ENCODE assay signal across 22 mouse cellular contexts in the genomic region with DNA sequence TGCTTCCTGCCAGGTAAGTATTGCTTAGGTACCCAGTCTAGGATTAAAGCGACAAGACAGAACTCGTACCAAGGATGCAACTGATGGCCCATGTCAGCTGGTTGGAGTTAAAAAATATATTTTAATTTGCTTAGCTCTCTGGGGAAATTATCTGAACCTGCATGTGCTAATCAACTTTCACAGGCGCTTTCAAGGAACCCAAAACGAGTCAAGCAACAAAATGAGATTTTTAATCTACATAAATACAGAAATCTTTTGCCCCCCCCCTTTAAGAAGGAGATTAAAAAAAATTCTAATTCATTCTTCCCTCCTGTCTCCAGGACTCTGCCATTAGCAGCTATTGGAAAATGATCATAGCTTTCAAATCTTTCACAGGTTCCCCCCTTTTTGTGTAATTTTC.
DNase-seq lines count a peak whose midpoint lies in the region; ATAC-seq lines count a peak whose summit lies in the region.
"Had no signal": no experiment of that assay in that cellular context is flagged by ENCODE, and none has a peak within 500 bp of the region (broad histone marks: within the 10 kb centered on the region; RNA-seq: fewer than 3 reads in every experiment).

No protein-coding gene starts in this region.

- peaks cover 49% of the 10 kb centered on the region for H3K4me1 ChIP-seq in hindbrain, embryonic 13.5 days (replicated peaks)
- peaks cover 27% of the 10 kb centered on the region for H3K4me1 ChIP-seq in hindbrain, embryonic 10.5 days (replicated peaks)
- H3K4me1 ChIP-seq in midbrain, embryonic 14.5 days (ENCODE audit: control insufficient read depth, insufficient read depth, low read length), result peaks cover 17% of the 10 kb centered on the region
- peaks cover 16% of the 10 kb centered on the region for H3K4me1 ChIP-seq in midbrain, embryonic 16.5 days (ENCODE audit: control insufficient read depth, insufficient read depth, low read length)
- H3K4me1 ChIP-seq in neural tube, embryonic 14.5 days (ENCODE audit: control insufficient read depth, insufficient read depth, low read length), result peaks cover 18% of the 10 kb centered on the region; the same call in 1 of the 2 replicates

- DNase-seq in hindbrain, embryonic 10.5 days (ENCODE audit: low spot score), result no peak
- peak; percentile 44 for DNase-seq in midbrain, embryonic 14.5 days
- peak; percentile 50 for DNase-seq in gonadal fat pad, adult 2 months (ENCODE audit: low read depth)
- no peak for DNase-seq in layer of hippocampus, adult 18-20 months (ENCODE audit: low spot score in 2 of 2)
- no peak for DNase-seq in kidney, adult 9 months
- DNase-seq: adrenal gland, postnatal 10 days; B cell, adult 2 months; cerebellum, adult 11-12 months; cerebellum, adult 9-10 months; cerebellum, postnatal 25 days; gastrocnemius, postnatal 10 days; heart, adult 2 months; heart, postnatal 14 days had no signal

- peak overlapping the region; percentile 82 for H3K27ac ChIP-seq in hindbrain, embryonic 13.5 days
- H3K27ac ChIP-seq in hindbrain, embryonic 10.5 days, result no peak overlapping the region
- 0 out of 2 replicates have a peak overlapping the region, but pooled peaks have one; percentile 74 for H3K27ac ChIP-seq in midbrain, embryonic 14.5 days (replicated peaks; ENCODE audit: low read depth, low read length)
- no peak overlapping the region for H3K27ac ChIP-seq in midbrain, embryonic 16.5 days (ENCODE audit: low read length)
- H3K27ac ChIP-seq in neural tube, embryonic 14.5 days (ENCODE audit: low read depth, low read length), result peak overlapping the region; percentile 12; the same call in 1 of the 2 replicates
- H3K27ac ChIP-seq: forebrain, embryonic 15.5 days; heart, adult 2 months had no signal

- no peak overlapping the region for H3K9ac ChIP-seq in hindbrain, embryonic 13.5 days
- H3K9ac ChIP-seq in midbrain, embryonic 14.5 days (replicated peaks; ENCODE audit: low read length), result no peak overlapping the region
- H3K9ac ChIP-seq in midbrain, embryonic 16.5 days (ENCODE audit: low read depth, low read length), result no peak overlapping the region
- no peak overlapping the region for H3K9ac ChIP-seq in neural tube, embryonic 14.5 days (replicated peaks; ENCODE audit: low read depth, low read length)
- H3K9ac ChIP-seq: embryonic facial prominence, embryonic 12.5 days; forebrain, embryonic 15.5 days; heart, embryonic 15.5 days had no signal

- no peaks in the 10 kb centered on the region for H3K36me3 ChIP-seq in hindbrain, embryonic 13.5 days
- no peaks in the 10 kb centered on the region for H3K36me3 ChIP-seq in hindbrain, embryonic 10.5 days
- H3K36me3 ChIP-seq in midbrain, embryonic 14.5 days (ENCODE audit: control insufficient read depth, insufficient read depth, low read length), result no peaks in the 10 kb centered on the region
- H3K36me3 ChIP-seq in midbrain, embryonic 16.5 days (ENCODE audit: control insufficient read depth, insufficient read depth, low read length), result no peaks in the 10 kb centered on the region
- no peaks in the 10 kb centered on the region for H3K36me3 ChIP-seq in neural tube, embryonic 14.5 days (ENCODE audit: control insufficient read depth, insufficient read depth, low read length)
- H3K36me3 ChIP-seq: embryonic facial prominence, embryonic 12.5 days; forebrain, embryonic 15.5 days; G1E; heart, embryonic 15.5 days had no signal

- no peak for ATAC-seq in hindbrain, embryonic 13.5 days (ENCODE audit: low FRiP score)
- ATAC-seq in midbrain, embryonic 14.5 days (ENCODE audit: low FRiP score, low TSS enrichment), result no peak
- ATAC-seq in midbrain, embryonic 16.5 days, result no peak
- ATAC-seq in neural tube, embryonic 14.5 days (ENCODE audit: low read depth), result no peak
- ATAC-seq: CD4-positive, CD25-positive, alpha-beta regulatory T cell, adult 4 months had no signal

- H3K4me2 ChIP-seq in hindbrain, embryonic 13.5 days, result no peak overlapping the region
- no peak overlapping the region for H3K4me2 ChIP-seq in midbrain, embryonic 14.5 days (ENCODE audit: low read length)
- no peak overlapping the region for H3K4me2 ChIP-seq in midbrain, embryonic 16.5 days (ENCODE audit: low read length)
- H3K4me2 ChIP-seq in neural tube, embryonic 14.5 days (ENCODE audit: low read depth, low read length), result no peak overlapping the region
- H3K4me2 ChIP-seq: embryonic facial prominence, embryonic 12.5 days; forebrain, embryonic 15.5 days; heart, embryonic 11.5 days; heart, embryonic 15.5 days had no signal

- no peaks in the 10 kb centered on the region for H3K27me3 ChIP-seq in hindbrain, embryonic 13.5 days
- no peaks in the 10 kb centered on the region for H3K27me3 ChIP-seq in hindbrain, embryonic 10.5 days (ENCODE audit: insufficient read depth, poor library complexity, severe bottlenecking)
- H3K27me3 ChIP-seq in midbrain, embryonic 14.5 days (ENCODE audit: control insufficient read depth, insufficient read depth, low read length), result no peaks in the 10 kb centered on the region
- no peaks in the 10 kb centered on the region for H3K27me3 ChIP-seq in midbrain, embryonic 16.5 days (ENCODE audit: control insufficient read depth, insufficient read depth, low read depth, low read length)
- no peaks in the 10 kb centered on the region for H3K27me3 ChIP-seq in neural tube, embryonic 14.5 days (ENCODE audit: control insufficient read depth, insufficient read depth, low read length)
- H3K27me3 ChIP-seq: embryonic facial prominence, embryonic 12.5 days; forebrain, embryonic 15.5 days; heart, embryonic 15.5 days had no signal

- 56% methylated on average over 4 of the region's 4 CpGs for WGBS in hindbrain, embryonic 13.5 days
- 85% methylated on average over 4 of the region's 4 CpGs for WGBS in hindbrain, embryonic 10.5 days
- 63% methylated on average over 4 of the region's 4 CpGs for WGBS in midbrain, embryonic 14.5 days
- 61% methylated on average over 4 of the region's 4 CpGs for WGBS in midbrain, embryonic 16.5 days
- WGBS in neural tube, embryonic 14.5 days, result 56% methylated on average over 4 of the region's 4 CpGs

- H3K4me3 ChIP-seq in hindbrain, embryonic 13.5 days, result no peak overlapping the region
- H3K4me3 ChIP-seq in hindbrain, embryonic 10.5 days, result no peak overlapping the region
- no peak overlapping the region for H3K4me3 ChIP-seq in midbrain, embryonic 14.5 days (replicated peaks; ENCODE audit: low read depth, low read length)
- no peak overlapping the region for H3K4me3 ChIP-seq in midbrain, embryonic 16.5 days (ENCODE audit: low read depth, low read length)
- H3K4me3 ChIP-seq in neural tube, embryonic 14.5 days (ENCODE audit: low read depth, low read length), result no peak overlapping the region
- H3K4me3 ChIP-seq: embryonic facial prominence, embryonic 12.5 days; forebrain, embryonic 15.5 days; heart, adult 2 months; heart, embryonic 15.5 days had no signal

- H3K9me3 ChIP-seq in hindbrain, embryonic 13.5 days, result no peaks in the 10 kb centered on the region
- no peaks in the 10 kb centered on the region for H3K9me3 ChIP-seq in hindbrain, embryonic 10.5 days
- no peaks in the 10 kb centered on the region for H3K9me3 ChIP-seq in midbrain, embryonic 14.5 days (ENCODE audit: control insufficient read depth, low read length)
- no peaks in the 10 kb centered on the region for H3K9me3 ChIP-seq in midbrain, embryonic 16.5 days (replicated peaks; ENCODE audit: control insufficient read depth, low read length, poor library complexity, severe bottlenecking)
- H3K9me3 ChIP-seq in neural tube, embryonic 14.5 days (ENCODE audit: control insufficient read depth, low read length), result no peaks in the 10 kb centered on the region
- H3K9me3 ChIP-seq: embryonic facial prominence, embryonic 12.5 days; forebrain, embryonic 15.5 days; heart, embryonic 15.5 days had no signal

Comparison
In these comparisons a context has a peak if more than half of its experiments do, and no peak if none do; other contexts are left out.
1. H3K27ac ChIP-seq: peak in hindbrain, embryonic 13.5 days (single experiment), midbrain, embryonic 14.5 days (single experiment) and neural tube, embryonic 14.5 days (single experiment); none in hindbrain, embryonic 10.5 days (single experiment) and midbrain, embryonic 16.5 days (single experiment).
2. DNase-seq: peak in midbrain, embryonic 14.5 days (single experiment) and gonadal fat pad, adult 2 months (single experiment); none in hindbrain, embryonic 10.5 days (single experiment), layer of hippocampus, adult 18-20 months (0 of 2) and kidney, adult 9 months (single experiment).